Mouse (Mus musculus): ENCODE measurements around the gene Trim71. TPM values are rescaled to one million over a fixed set of nuclear protein-coding genes. Genes with fewer than 3 reads are reported as not detected.
"Not testable (repeated sequence)": the region's sequence is repeated elsewhere in the genome, so short reads cannot be mapped to it uniquely, and the experiment has no call there.

Gene Trim71
- polyA plus RNA-seq, 1 experiment = not detected

DNA sequence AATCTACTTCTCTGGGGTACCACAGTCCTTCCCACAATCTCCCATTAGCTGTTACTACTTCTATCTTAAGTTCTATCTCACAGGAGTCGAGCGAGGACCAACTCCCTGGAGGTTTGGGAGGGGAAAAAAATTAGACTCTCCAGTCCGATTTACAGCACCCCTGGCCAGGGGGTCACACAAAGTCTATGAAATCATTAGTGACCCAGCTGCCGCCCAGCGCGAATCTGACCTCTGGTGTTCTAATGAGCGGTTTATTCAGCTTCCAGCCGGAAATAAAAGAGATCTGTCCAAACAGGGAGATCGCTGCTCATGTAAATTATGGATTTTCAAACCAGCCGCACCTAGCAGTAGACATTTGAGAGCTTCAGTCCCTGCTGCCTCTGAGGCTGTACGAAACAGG, 32.9 kb downstream of the Trim71 start:
- TF ChIP-seq GATA1 (IDR thresholded peaks at IDR 0.05; ENCODE audit: borderline replicate concordance, low read length) = no peak
- TF ChIP-seq FLI1 (IDR thresholded peaks at IDR 0.05; ENCODE audit: low read length) = no peak
- Histone ChIP-seq H3K4me3 (replicated peaks) (no peak overlapping the region), H3K27me3 (replicated peaks) (peaks cover 62% of the 10 kb centered on the region), H3K36me3 (replicated peaks; ENCODE audit: low read length) (no peaks in the 10 kb centered on the region), H3K9me3 (0 out of 2 replicates have a peak, but pooled peaks cover 2% of the 10 kb centered on the region), H3K4me1 (peaks cover 11% of the 10 kb centered on the region)

DNA sequence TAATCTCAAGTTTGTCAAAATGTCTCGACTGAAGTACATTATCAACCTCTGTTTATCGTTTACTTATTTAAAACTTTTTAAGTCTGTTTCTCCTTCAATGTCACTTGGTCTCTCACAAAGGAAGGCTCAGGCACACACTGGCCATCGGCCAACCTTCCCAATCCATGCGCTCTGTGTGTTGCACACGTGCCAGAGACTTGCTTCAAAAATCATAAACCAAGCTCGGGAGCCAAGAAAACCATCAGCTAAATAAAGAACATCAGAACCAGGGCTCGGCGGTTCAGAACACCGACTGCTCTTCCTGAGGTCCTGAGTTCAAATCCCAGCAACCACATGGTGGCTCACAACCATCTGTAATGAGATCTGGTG, 35.5 kb downstream of the Trim71 start:
- peaks cover 8% of the 10 kb centered on the region for H3K4me1 ChIP-seq
- no peak for TF ChIP-seq FLI1 (IDR thresholded peaks at IDR 0.05; ENCODE audit: low read length)
- no peak for TF ChIP-seq GATA1 (IDR thresholded peaks at IDR 0.05; ENCODE audit: borderline replicate concordance, low read length)
- no peaks in the 10 kb centered on the region for H3K36me3 ChIP-seq (replicated peaks; ENCODE audit: low read length)
- no peak overlapping the region for H3K4me3 ChIP-seq (replicated peaks)
- peaks cover 67% of the 10 kb centered on the region for H3K27me3 ChIP-seq (replicated peaks)
- peaks cover 3% of the 10 kb centered on the region; the same call in 1 of the 2 replicates for H3K9me3 ChIP-seq

- Histone ChIP-seq H3K4me1 (peaks cover 7% of the 10 kb centered on the region), H3K9me3 (peaks cover 3% of the 10 kb centered on the region; the same call in 1 of the 2 replicates), H3K27me3 (replicated peaks) (peaks cover 69% of the 10 kb centered on the region), H3K36me3 (replicated peaks; ENCODE audit: low read length) (no peaks in the 10 kb centered on the region), H3K4me3 (replicated peaks) (no peak overlapping the region)
- no peak for TF ChIP-seq FLI1 (IDR thresholded peaks at IDR 0.05; ENCODE audit: low read length)
- no peak for TF ChIP-seq GATA1 (IDR thresholded peaks at IDR 0.05; ENCODE audit: borderline replicate concordance, low read length)
These were observed 36.0 kb downstream of the Trim71 start for GRCm38 (mm10) chr9:114527992-114528679.

GRCm38 (mm10) chr9:114527085-114527484, 37.1 kb downstream of the Trim71 start:
- peaks cover 3% of the 10 kb centered on the region; the same call in 1 of the 2 replicates for H3K9me3 ChIP-seq
- H3K4me1 ChIP-seq = peaks cover 7% of the 10 kb centered on the region
- TF ChIP-seq GATA1 (IDR thresholded peaks at IDR 0.05; ENCODE audit: borderline replicate concordance, low read length) (no peak), FLI1 (IDR thresholded peaks at IDR 0.05; ENCODE audit: low read length) (no peak)
- peak overlapping the region; percentile 56 for H3K4me3 ChIP-seq (replicated peaks)
- peaks cover 71% of the 10 kb centered on the region for H3K27me3 ChIP-seq (replicated peaks)
- no peaks in the 10 kb centered on the region for H3K36me3 ChIP-seq (replicated peaks; ENCODE audit: low read length)

GRCm38 (mm10) chr9:114526581-114526980, 37.6 kb downstream of the Trim71 start:
- TF ChIP-seq FLI1 (IDR thresholded peaks at IDR 0.05; ENCODE audit: low read length) (no peak), GATA1 (IDR thresholded peaks at IDR 0.05; ENCODE audit: borderline replicate concordance, low read length) (no peak)

DNA sequence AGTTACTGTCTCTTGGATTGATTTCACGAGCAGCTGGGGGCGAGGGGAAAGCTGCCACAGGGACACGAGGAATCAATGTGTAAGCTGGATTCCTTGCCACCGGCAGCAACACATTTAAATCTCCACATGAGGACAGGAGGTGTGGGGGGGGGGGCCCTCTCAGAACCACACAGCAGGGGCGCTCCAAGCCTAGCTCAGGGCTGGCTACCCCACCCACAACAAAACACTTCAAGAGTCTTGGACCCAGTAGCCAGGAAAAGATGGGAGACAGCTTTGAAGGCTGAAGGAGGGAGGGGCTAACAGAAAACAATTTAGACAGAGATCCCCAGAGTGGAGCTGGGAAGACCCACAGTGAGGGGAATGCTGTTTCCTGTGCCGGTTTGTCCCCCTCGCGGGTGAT, 38.3 kb downstream of the Trim71 start:
- H3K9me3 ChIP-seq = peaks cover 3% of the 10 kb centered on the region; the same call in 1 of the 2 replicates
- no peak for TF ChIP-seq FLI1 (IDR thresholded peaks at IDR 0.05; ENCODE audit: low read length)
- H3K36me3 ChIP-seq (replicated peaks; ENCODE audit: low read length) = no peaks in the 10 kb centered on the region
- H3K4me1 ChIP-seq = peaks cover 7% of the 10 kb centered on the region
- peaks cover 66% of the 10 kb centered on the region for H3K27me3 ChIP-seq (replicated peaks)
- H3K4me3 ChIP-seq (replicated peaks) = no peak overlapping the region

More at GRCm38 (mm10) chr9:114526581-114526980, 37.6 kb downstream of the Trim71 start:
- Histone ChIP-seq H3K4me3 (replicated peaks) (no peak overlapping the region), H3K9me3 (peaks cover 3% of the 10 kb centered on the region; the same call in 1 of the 2 replicates), H3K36me3 (replicated peaks; ENCODE audit: low read length) (no peaks in the 10 kb centered on the region), H3K27me3 (replicated peaks) (peaks cover 72% of the 10 kb centered on the region), H3K4me1 (peaks cover 7% of the 10 kb centered on the region)

GRCm38 (mm10) chr9:114525073-114525633, 39.0 kb downstream of the Trim71 start:
- H3K27me3 ChIP-seq (replicated peaks) = peaks cover 59% of the 10 kb centered on the region
- H3K36me3 ChIP-seq (replicated peaks; ENCODE audit: low read length) = no peaks in the 10 kb centered on the region
- peaks cover 7% of the 10 kb centered on the region for H3K4me1 ChIP-seq
- peak overlapping the region; percentile 50 for H3K4me3 ChIP-seq (replicated peaks)
- no peak for TF ChIP-seq FLI1 (IDR thresholded peaks at IDR 0.05; ENCODE audit: low read length)
- no peak for TF ChIP-seq GATA1 (IDR thresholded peaks at IDR 0.05; ENCODE audit: borderline replicate concordance, low read length)
- peaks cover 3% of the 10 kb centered on the region; the same call in 1 of the 2 replicates for H3K9me3 ChIP-seq

DNA sequence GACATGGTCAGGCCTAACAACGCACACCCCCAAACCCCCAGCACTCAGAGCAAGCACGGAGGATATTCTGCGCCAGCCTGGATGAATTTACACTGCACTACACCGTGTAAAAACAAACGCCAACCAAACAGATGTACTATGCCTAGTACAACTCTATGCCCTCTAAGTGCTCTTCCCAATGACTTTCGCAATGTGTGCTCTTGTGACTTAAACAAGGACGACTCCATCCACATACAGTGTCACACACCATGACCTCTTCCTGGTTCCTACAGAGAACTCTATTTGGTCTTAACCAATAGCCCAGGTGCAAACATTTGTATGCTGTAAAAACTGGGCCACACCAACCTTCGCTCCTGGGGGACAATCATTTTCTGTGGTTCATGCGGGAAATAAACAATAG, 41.7 kb downstream of the Trim71 start:
- no peak overlapping the region for H3K4me3 ChIP-seq (replicated peaks)
- H3K4me1 ChIP-seq = peaks cover 7% of the 10 kb centered on the region
- TF ChIP-seq FLI1 (IDR thresholded peaks at IDR 0.05; ENCODE audit: low read length) (no peak), GATA1 (IDR thresholded peaks at IDR 0.05; ENCODE audit: borderline replicate concordance, low read length) (no peak)
- H3K27me3 ChIP-seq (replicated peaks) = peaks cover 68% of the 10 kb centered on the region
- H3K9me3 ChIP-seq = peaks cover 3% of the 10 kb centered on the region; the same call in 1 of the 2 replicates
- no peaks in the 10 kb centered on the region for H3K36me3 ChIP-seq (replicated peaks; ENCODE audit: low read length)

- TF ChIP-seq GATA1 (IDR thresholded peaks at IDR 0.05; ENCODE audit: borderline replicate concordance, low read length) = no peak
- no peak for TF ChIP-seq FLI1 (IDR thresholded peaks at IDR 0.05; ENCODE audit: low read length)
These were observed 42.1 kb downstream of the Trim71 start for GRCm38 (mm10) chr9:114522041-114522440.

DNA sequence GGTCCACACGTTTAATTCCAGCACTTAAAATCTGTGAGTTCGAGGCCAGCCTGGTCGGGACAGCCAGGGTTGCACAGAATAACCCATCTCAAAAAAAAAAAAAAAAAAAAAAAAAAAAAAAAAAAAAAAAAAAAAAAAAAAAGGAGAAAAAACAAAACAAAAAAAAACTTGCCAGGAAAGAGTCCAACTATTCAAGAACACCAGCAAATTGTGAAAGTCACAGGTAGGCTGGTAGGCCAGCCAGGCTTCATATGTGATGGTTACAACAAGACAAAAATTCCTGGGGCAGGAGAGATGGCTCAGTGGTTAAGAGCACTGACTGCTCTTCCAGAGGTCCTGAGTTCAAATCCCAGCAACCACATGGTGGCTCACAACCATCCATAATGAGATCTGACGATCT, 43.6 kb downstream of the Trim71 start:
- not testable (repeated sequence) for H3K4me1 ChIP-seq; H3K4me3 ChIP-seq (replicated peaks); H3K9me3 ChIP-seq; H3K36me3 ChIP-seq (replicated peaks; ENCODE audit: low read length)
- H3K27me3 ChIP-seq (replicated peaks) = peaks cover 72% of the 10 kb centered on the region

More at GRCm38 (mm10) chr9:114522041-114522440, 42.1 kb downstream of the Trim71 start:
- Histone ChIP-seq H3K4me3 (replicated peaks) (no peak overlapping the region), H3K36me3 (replicated peaks; ENCODE audit: low read length) (no peaks in the 10 kb centered on the region), H3K27me3 (replicated peaks) (peaks cover 71% of the 10 kb centered on the region), H3K4me1 (peaks cover 5% of the 10 kb centered on the region), H3K9me3 (peaks cover 3% of the 10 kb centered on the region; the same call in 1 of the 2 replicates)
